Mouse (Mus musculus): ENCODE results near the gene Akap10.

- TF ChIP-seq CTCF (IDR thresholded peaks at IDR 0.05; ENCODE audit: low read depth) (no peak), EP300 (optimal IDR thresholded peaks at IDR 0.05) (no peak)
These were observed 38.8 kb upstream of the Akap10 start for GRCm38 (mm10) chr11:61968875-61969274.

All from stomach, postnatal 0 days (tissue).